Mouse (Mus musculus): ENCODE measurements at regions not wholly inside any gene's neighbourhood (a gene's known extent, or its start where the extent isn't known, plus 50 kb on each side); places are given as distances from the start of the nearest gene placed in this dataset.

DNA sequence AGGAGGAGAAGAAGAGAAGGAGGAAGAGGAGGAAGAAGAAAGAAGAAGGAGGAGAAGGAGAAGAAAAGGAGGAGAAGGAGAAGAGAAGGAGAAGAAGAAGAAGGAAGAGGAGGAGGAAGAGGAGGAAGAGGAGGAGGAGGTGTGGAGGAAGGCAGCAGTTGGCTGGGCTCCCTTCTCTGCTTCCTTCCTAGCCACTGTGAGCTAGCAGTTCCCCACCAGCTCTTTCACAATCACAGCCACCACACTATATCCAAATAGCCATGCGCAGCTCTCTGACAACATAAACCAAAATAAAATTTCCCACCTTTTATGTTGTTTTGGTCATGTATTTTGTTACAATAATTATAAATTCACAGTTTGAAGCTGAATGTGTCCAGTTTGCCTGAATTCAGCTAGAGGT, 345.3 kb upstream of the Ercc4 start:
- TF ChIP-seq UBTF (IDR thresholded peaks at IDR 0.05; ENCODE audit: borderline replicate concordance, insufficient read depth, low read depth, low read length), result no peak
- no peak for TF ChIP-seq ELF1 (IDR thresholded peaks at IDR 0.05; ENCODE audit: low read depth, low read length)
- no peak for TF ChIP-seq SMC3 (IDR thresholded peaks at IDR 0.05; ENCODE audit: low read depth, low read length)
- TF ChIP-seq CHD2 (IDR thresholded peaks at IDR 0.05; ENCODE audit: low read length), result no peak
- TF ChIP-seq CHD1 (IDR thresholded peaks at IDR 0.05; ENCODE audit: low read depth, low read length), result no peak
- TF ChIP-seq BHLHE40 (IDR thresholded peaks at IDR 0.05; ENCODE audit: borderline replicate concordance, low read depth, low read length), result no peak
- no peak for TF ChIP-seq MAZ (IDR thresholded peaks at IDR 0.05; ENCODE audit: low read depth, low read length)
- no peak for TF ChIP-seq ZMIZ1 (IDR thresholded peaks at IDR 0.05; ENCODE audit: low read depth, low read length)
- TF ChIP-seq JUND (IDR thresholded peaks at IDR 0.05; ENCODE audit: low read depth, low read length), result no peak
- TF ChIP-seq ETS1 (IDR thresholded peaks at IDR 0.05; ENCODE audit: low read depth, low read length), result no peak
- no peak for TF ChIP-seq POLR2A (IDR thresholded peaks at IDR 0.05; ENCODE audit: control insufficient read depth in 1 of 2, insufficient read depth in 1 of 2, low read depth in 1 of 2, low read length in 2 of 2, poor library complexity in 1 of 2)
- TF ChIP-seq USF2 (IDR thresholded peaks at IDR 0.05; ENCODE audit: borderline replicate concordance in 1 of 2, insufficient read depth in 1 of 2, low read depth in 1 of 2, low read length in 2 of 2), result no peak
- TF ChIP-seq TBP (IDR thresholded peaks at IDR 0.05; ENCODE audit: low read depth, low read length), result no peak
- TF ChIP-seq E2F4 (IDR thresholded peaks at IDR 0.05; ENCODE audit: borderline replicate concordance, low read depth, low read length), result no peak
- TF ChIP-seq MAX (IDR thresholded peaks at IDR 0.05; ENCODE audit: low read length), result no peak
- no peak for TF ChIP-seq SIN3A (IDR thresholded peaks at IDR 0.05; ENCODE audit: low read length)
- Histone ChIP-seq H3K27ac (ENCODE audit: control insufficient read depth, low read depth, low read length) (no peak overlapping the region), H3K36me3 (ENCODE audit: control insufficient read depth in 1 of 2, insufficient read depth in 2 of 2, low read length in 2 of 2) (no peaks in the 10 kb centered on the region), H3K4me3 (ENCODE audit: control insufficient read depth in 1 of 2, insufficient read depth in 1 of 2, low read depth in 2 of 2, low read length in 2 of 2) (no peak overlapping the region), H3K9ac (ENCODE audit: control insufficient read depth, low read depth, low read length, poor library complexity, severe bottlenecking) (no peak overlapping the region), H3K9me3 (replicated peaks; ENCODE audit: insufficient read depth, low read length) (no peaks in the 10 kb centered on the region), H3K4me1 (ENCODE audit: control insufficient read depth in 1 of 2, insufficient read depth in 2 of 2, low read length in 2 of 2) (no peaks in the 10 kb centered on the region), H3K27me3 (ENCODE audit: control insufficient read depth in 1 of 2, insufficient read depth in 2 of 2, low read length in 2 of 2) (no peaks in the 10 kb centered on the region), H3K79me2 (ENCODE audit: control insufficient read depth, insufficient read depth, low read length, poor library complexity) (no peaks in the 10 kb centered on the region)
- no peak for DNase-seq (ENCODE audit: low read depth, low spot score)

DNA sequence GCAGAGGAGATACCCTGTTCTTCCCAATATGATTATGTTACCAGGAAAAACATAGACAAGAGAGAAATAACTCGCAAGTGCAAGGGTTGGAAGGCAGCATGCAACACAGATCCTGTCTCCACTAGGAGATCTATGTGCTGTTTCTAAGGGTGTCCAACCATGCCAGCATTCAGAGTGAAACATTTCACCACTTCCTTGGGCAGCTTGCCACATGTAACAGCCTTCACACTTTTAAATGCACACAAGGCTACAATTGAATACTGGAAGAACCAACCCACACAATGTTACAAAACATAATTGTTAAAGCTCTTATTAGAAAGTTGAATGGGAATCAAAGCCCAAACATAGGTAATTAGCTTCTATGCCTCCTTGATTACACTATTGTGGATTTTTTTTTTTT, 344.9 kb upstream of the Ercc4 start:
- no peaks in the 10 kb centered on the region for H3K27me3 ChIP-seq (ENCODE audit: control insufficient read depth in 1 of 2, insufficient read depth in 2 of 2, low read length in 2 of 2)
- H3K36me3 ChIP-seq (ENCODE audit: control insufficient read depth in 1 of 2, insufficient read depth in 2 of 2, low read length in 2 of 2), result no peaks in the 10 kb centered on the region
- no peak for DNase-seq (ENCODE audit: low read depth, low spot score)
- H3K79me2 ChIP-seq (ENCODE audit: control insufficient read depth, insufficient read depth, low read length, poor library complexity), result no peaks in the 10 kb centered on the region
- no peak overlapping the region for H3K4me3 ChIP-seq (ENCODE audit: control insufficient read depth in 1 of 2, insufficient read depth in 1 of 2, low read depth in 2 of 2, low read length in 2 of 2)
- no peak overlapping the region for H3K9ac ChIP-seq (ENCODE audit: control insufficient read depth, low read depth, low read length, poor library complexity, severe bottlenecking)
- H3K4me1 ChIP-seq (ENCODE audit: control insufficient read depth in 1 of 2, insufficient read depth in 2 of 2, low read length in 2 of 2), result no peaks in the 10 kb centered on the region
- H3K9me3 ChIP-seq (replicated peaks; ENCODE audit: insufficient read depth, low read length), result no peaks in the 10 kb centered on the region
- H3K27ac ChIP-seq (ENCODE audit: control insufficient read depth, low read depth, low read length), result no peak overlapping the region
- no peak for TF ChIP-seq ZC3H11A (IDR thresholded peaks at IDR 0.05; ENCODE audit: low read depth, low read length)
- no peak for TF ChIP-seq NRF1 (IDR thresholded peaks at IDR 0.05; ENCODE audit: insufficient read depth, low read depth, low read length, poor library complexity, severe bottlenecking)
- no peak for TF ChIP-seq MAFK (IDR thresholded peaks at IDR 0.05; ENCODE audit: borderline replicate concordance, low read depth, low read length)
- TF ChIP-seq BHLHE40 (IDR thresholded peaks at IDR 0.05; ENCODE audit: borderline replicate concordance, low read depth, low read length), result no peak
- TF ChIP-seq RAD21 (IDR thresholded peaks at IDR 0.05; ENCODE audit: low read depth, low read length), result no peak
- no peak for TF ChIP-seq TBP (IDR thresholded peaks at IDR 0.05; ENCODE audit: low read depth, low read length)
- no peak for TF ChIP-seq HCFC1 (IDR thresholded peaks at IDR 0.05; ENCODE audit: low read depth, low read length)
- no peak for TF ChIP-seq EP300 (IDR thresholded peaks at IDR 0.05; ENCODE audit: low read depth in 1 of 2, low read length in 2 of 2)
- TF ChIP-seq POLR2AphosphoS5 (IDR thresholded peaks at IDR 0.05; ENCODE audit: borderline replicate concordance, low read depth, low read length), result no peak
- TF ChIP-seq ZNF384 (IDR thresholded peaks at IDR 0.05; ENCODE audit: low read depth, low read length), result no peak
- TF ChIP-seq JUND (IDR thresholded peaks at IDR 0.05; ENCODE audit: low read depth, low read length), result no peak
- no peak for TF ChIP-seq MXI1 (IDR thresholded peaks at IDR 0.05; ENCODE audit: low read depth, low read length)
- TF ChIP-seq SMC3 (IDR thresholded peaks at IDR 0.05; ENCODE audit: low read depth, low read length), result no peak
- no peak for TF ChIP-seq POLR2AphosphoS2 (IDR thresholded peaks at IDR 0.05; ENCODE audit: low read length)
